In the genomic region with DNA sequence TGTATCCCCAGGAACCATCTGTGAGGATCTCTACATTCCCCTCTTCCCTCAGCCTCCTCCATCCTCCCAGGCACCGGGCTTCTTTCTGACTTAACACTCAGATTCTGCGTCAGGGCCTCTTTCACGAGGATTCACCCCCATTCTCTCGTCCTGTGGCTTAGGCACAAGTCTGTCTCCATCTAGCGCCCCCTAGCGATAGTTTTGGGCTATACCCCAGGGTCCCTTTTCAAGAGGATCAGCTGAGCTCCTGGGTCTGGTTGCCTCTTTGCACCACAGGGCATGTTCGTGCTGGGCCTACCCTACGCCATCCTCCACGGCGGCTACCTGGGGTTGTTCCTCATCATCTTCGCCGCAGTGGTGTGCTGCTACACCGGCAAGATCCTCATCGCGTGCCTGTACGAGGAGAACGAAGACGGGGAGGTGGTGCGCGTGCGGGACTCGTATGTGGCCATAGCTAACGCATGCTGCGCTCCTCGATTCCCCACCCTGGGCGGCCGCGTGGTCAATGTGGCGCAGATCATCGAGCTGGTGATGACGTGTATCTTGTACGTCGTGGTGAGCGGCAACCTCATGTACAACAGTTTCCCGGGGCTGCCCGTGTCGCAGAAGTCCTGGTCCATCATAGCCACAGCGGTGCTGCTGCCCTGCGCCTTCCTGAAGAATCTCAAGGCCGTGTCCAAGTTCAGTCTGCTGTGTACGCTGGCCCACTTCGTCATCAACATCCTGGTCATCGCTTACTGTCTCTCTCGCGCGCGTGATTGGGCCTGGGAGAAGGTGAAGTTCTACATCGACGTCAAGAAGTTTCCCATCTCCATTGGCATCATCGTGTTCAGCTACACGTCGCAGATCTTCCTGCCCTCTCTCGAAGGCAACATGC, we compare ENCODE assay signal across 9 mouse cellular contexts. TPM values are rescaled to one million over a fixed set of nuclear protein-coding genes. Genes with fewer than 3 reads are reported as not detected.
DNase-seq lines count a peak whose midpoint lies in the region; ATAC-seq and TF ChIP-seq lines count a peak whose summit lies in the region.
"Had no signal": no experiment of that assay in that cellular context is flagged by ENCODE, and none has a peak within 500 bp of the region (broad histone marks: within the 10 kb centered on the region; RNA-seq: fewer than 3 reads in every experiment).

No protein-coding gene starts in this region.

- H3K4me1 ChIP-seq in kidney, embryonic 15.5 days: peaks cover 57% of the 10 kb centered on the region
- H3K4me1 ChIP-seq in cerebellum, adult 2 months (ENCODE audit: control insufficient read depth, insufficient read depth, low read length): no peaks in the 10 kb centered on the region
- H3K4me1 ChIP-seq in kidney, postnatal 0 days (replicated peaks; ENCODE audit: insufficient read depth, low read length): peaks cover 11% of the 10 kb centered on the region; the same call in 1 of the 2 replicates
- H3K4me1 ChIP-seq in liver, embryonic 15.5 days (replicated peaks): peaks cover 19% of the 10 kb centered on the region; the same call in 1 of the 2 replicates
- H3K4me1 ChIP-seq in neural tube, embryonic 11.5 days (ENCODE audit: control insufficient read depth, insufficient read depth, low read length): no peaks in the 10 kb centered on the region

- DNase-seq in kidney, adult 11 months: peak; percentile 19
- DNase-seq in cerebellum, adult 2 months: peak; percentile 53 to 58
- peak; percentile 51 for DNase-seq in kidney, postnatal 0 days (ENCODE audit: low spot score)
- peak; percentile 79 for DNase-seq in neural tube, embryonic 11.5 days (ENCODE audit: low spot score)
- DNase-seq in testis, postnatal 14 days (ENCODE audit: low spot score): peak; percentile 71

- H3K27me3 ChIP-seq in kidney, embryonic 15.5 days: peaks cover 100% of the 10 kb centered on the region
- peaks cover 7% of the 10 kb centered on the region; the same call in 1 of the 2 replicates for H3K27me3 ChIP-seq in cerebellum, adult 2 months (ENCODE audit: control insufficient read depth, insufficient read depth, low read length)
- peaks cover 90% of the 10 kb centered on the region for H3K27me3 ChIP-seq in kidney, postnatal 0 days (ENCODE audit: insufficient read depth, low read length)
- peaks cover 100% of the 10 kb centered on the region for H3K27me3 ChIP-seq in liver, embryonic 15.5 days
- peaks cover 96% of the 10 kb centered on the region for H3K27me3 ChIP-seq in neural tube, embryonic 11.5 days (ENCODE audit: control insufficient read depth, insufficient read depth, low read length)

- no peak overlapping the region for H3K9ac ChIP-seq in kidney, embryonic 15.5 days
- no peak overlapping the region for H3K9ac ChIP-seq in kidney, postnatal 0 days (ENCODE audit: low read depth, low read length)
- H3K9ac ChIP-seq in liver, embryonic 15.5 days: no peak overlapping the region
- no peak overlapping the region for H3K9ac ChIP-seq in neural tube, embryonic 11.5 days (ENCODE audit: low read length)
- H3K9ac ChIP-seq: embryonic facial prominence, embryonic 12.5 days had no signal

- TF ChIP-seq CTCF in cerebellum, adult 2 months (IDR thresholded peaks at IDR 0.05; ENCODE audit: borderline replicate concordance, insufficient read depth, low read depth, low read length): peak; percentile 36; the same call in 1 of the 2 replicates
- peak; percentile 65 for TF ChIP-seq CTCF in kidney, postnatal 0 days (IDR thresholded peaks at IDR 0.05; ENCODE audit: low read depth)

- no peaks in the 10 kb centered on the region for H3K36me3 ChIP-seq in kidney, embryonic 15.5 days
- no peaks in the 10 kb centered on the region for H3K36me3 ChIP-seq in kidney, postnatal 0 days (ENCODE audit: insufficient read depth, low read length)
- H3K36me3 ChIP-seq in liver, embryonic 15.5 days (replicated peaks): no peaks in the 10 kb centered on the region
- H3K36me3 ChIP-seq in neural tube, embryonic 11.5 days (ENCODE audit: control insufficient read depth, insufficient read depth, low read length): no peaks in the 10 kb centered on the region
- H3K36me3 ChIP-seq: embryonic facial prominence, embryonic 12.5 days had no signal

- no peak for TF ChIP-seq POLR2A in cerebellum, adult 2 months (IDR thresholded peaks at IDR 0.05; ENCODE audit: borderline replicate concordance, insufficient read depth, low read length)

- no peak for ATAC-seq in kidney, embryonic 15.5 days (replicated peaks; ENCODE audit: low FRiP score)
- peak; percentile 20; the same call in 1 of the 2 replicates for ATAC-seq in frontal cortex, adult (ENCODE audit: low TSS enrichment)
- no peak; the same call in 1 of the 2 replicates for ATAC-seq in kidney, postnatal 0 days (replicated peaks; ENCODE audit: low FRiP score, low read depth)
- ATAC-seq in liver, embryonic 15.5 days (ENCODE audit: insufficient read depth): no peak
- no peak for ATAC-seq in neural tube, embryonic 11.5 days (ENCODE audit: insufficient read depth, low FRiP score, low TSS enrichment)

- H3K4me2 ChIP-seq in kidney, embryonic 15.5 days: no peak overlapping the region
- no peak overlapping the region for H3K4me2 ChIP-seq in kidney, postnatal 0 days (ENCODE audit: low read length)
- H3K4me2 ChIP-seq in liver, embryonic 15.5 days: peak overlapping the region; percentile 7; the same call in 1 of the 2 replicates
- peak overlapping the region; percentile 5 for H3K4me2 ChIP-seq in neural tube, embryonic 11.5 days (ENCODE audit: low read depth)

- H3K9me3 ChIP-seq in kidney, embryonic 15.5 days (replicated peaks): no peaks in the 10 kb centered on the region
- no peaks in the 10 kb centered on the region for H3K9me3 ChIP-seq in kidney, postnatal 0 days (replicated peaks; ENCODE audit: low read length)
- no peaks in the 10 kb centered on the region for H3K9me3 ChIP-seq in liver, embryonic 15.5 days (replicated peaks)
- H3K9me3 ChIP-seq in neural tube, embryonic 11.5 days (ENCODE audit: control insufficient read depth, low read length): no peaks in the 10 kb centered on the region
- H3K9me3 ChIP-seq: embryonic facial prominence, embryonic 12.5 days had no signal

- H3K4me3 ChIP-seq in kidney, embryonic 15.5 days (replicated peaks): no peak overlapping the region
- no peak overlapping the region for H3K4me3 ChIP-seq in cerebellum, adult 2 months (replicated peaks; ENCODE audit: insufficient read depth, low read depth, low read length)
- H3K4me3 ChIP-seq in kidney, postnatal 0 days (replicated peaks; ENCODE audit: low read depth, low read length): no peak overlapping the region
- 0 out of 2 replicates have a peak overlapping the region, but pooled peaks have one; percentile 7 for H3K4me3 ChIP-seq in liver, embryonic 15.5 days (replicated peaks)
- peak overlapping the region; percentile 31 for H3K4me3 ChIP-seq in neural tube, embryonic 11.5 days (ENCODE audit: low read depth, low read length)

- H3K27ac ChIP-seq in kidney, embryonic 15.5 days: no peak overlapping the region
- H3K27ac ChIP-seq in cerebellum, adult 2 months (ENCODE audit: insufficient read depth, low read length): no peak overlapping the region
- H3K27ac ChIP-seq in kidney, postnatal 0 days: no peak overlapping the region
- H3K27ac ChIP-seq in liver, embryonic 15.5 days (replicated peaks): no peak overlapping the region
- no peak overlapping the region for H3K27ac ChIP-seq in neural tube, embryonic 11.5 days (ENCODE audit: low read depth, low read length)
- H3K27ac ChIP-seq: embryonic facial prominence, embryonic 12.5 days had no signal

- WGBS in kidney, embryonic 15.5 days: 2% methylated on average over 53 of the region's 53 CpGs
- WGBS in cerebellum, adult 2 months: 5% methylated on average over 53 of the region's 53 CpGs
- WGBS in kidney, postnatal 0 days: 4% methylated on average over 53 of the region's 53 CpGs
- WGBS in liver, embryonic 15.5 days (ENCODE audit: insufficient replicate concordance): 4% methylated on average over 53 of the region's 53 CpGs
- WGBS in neural tube, embryonic 11.5 days: 4% methylated on average over 53 of the region's 53 CpGs

RNA-seq across cellular contexts. Expression of a gene that starts 3.2 kb away (rescaled TPM):
- 0.12 and 0.14 TPM in 2 replicates for polyA plus RNA-seq in kidney, embryonic 15.5 days (2015; fragmentation: Nextera tagmentation; extraction: Ambion mirVana)
- polyA plus RNA-seq in cerebellum, adult 2 months (2012; rRNA removed): 218 TPM in 2 replicates
- not detected in 2 replicates for polyA plus RNA-seq in kidney, postnatal 0 days (2015; fragmentation: Nextera tagmentation; extraction: Ambion mirVana)
- not detected in 2 replicates for polyA plus RNA-seq in liver, embryonic 15.5 days (2015; fragmentation: Nextera tagmentation; extraction: Ambion mirVana)
- polyA plus RNA-seq in neural tube, embryonic 11.5 days (2014; fragmentation: Nextera tagmentation; extraction: Ambion mirVana): 1.6 and 2.4 TPM in 2 replicates
- polyA plus RNA-seq: embryonic facial prominence, embryonic 12.5 days had no signal

RNA-seq across cellular contexts. Expression of a gene that starts 10.9 kb away (rescaled TPM):
- polyA plus RNA-seq in kidney, embryonic 15.5 days (2015; fragmentation: Nextera tagmentation; extraction: Ambion mirVana): 10.9 and 12.3 TPM in 2 replicates
- 7.2 and 7.5 TPM in 2 replicates for polyA plus RNA-seq in cerebellum, adult 2 months (2012; rRNA removed)
- 7.1 and 9.1 TPM in 2 replicates for polyA plus RNA-seq in kidney, postnatal 0 days (2015; fragmentation: Nextera tagmentation; extraction: Ambion mirVana)
- polyA plus RNA-seq in liver, embryonic 15.5 days (2015; fragmentation: Nextera tagmentation; extraction: Ambion mirVana): 5.1 and 5.3 TPM in 2 replicates
- 15.1 and 16.6 TPM in 2 replicates for polyA plus RNA-seq in neural tube, embryonic 11.5 days (2014; fragmentation: Nextera tagmentation; extraction: Ambion mirVana)

RNA-seq across cellular contexts. Expression of a gene that starts 51.4 kb away (rescaled TPM):
- polyA plus RNA-seq in kidney, embryonic 15.5 days (2015; fragmentation: Nextera tagmentation; extraction: Ambion mirVana): 14.9 and 15.3 TPM in 2 replicates
- 59.8 and 65.2 TPM in 2 replicates for polyA plus RNA-seq in cerebellum, adult 2 months (2012; rRNA removed)
- 10.1 TPM in 2 replicates for polyA plus RNA-seq in kidney, postnatal 0 days (2015; fragmentation: Nextera tagmentation; extraction: Ambion mirVana)
- polyA plus RNA-seq in liver, embryonic 15.5 days (2015; fragmentation: Nextera tagmentation; extraction: Ambion mirVana): 1.2 and 1.6 TPM in 2 replicates
- polyA plus RNA-seq in neural tube, embryonic 11.5 days (2014; fragmentation: Nextera tagmentation; extraction: Ambion mirVana): 3.9 and 4.0 TPM in 2 replicates

Comparison
In these comparisons a context has a peak if more than half of its experiments do, and no peak if none do; other contexts are left out.
1. DNase-seq: peak in every context shown above with its lines; median percentile 79 in neural tube, embryonic 11.5 days; 71 in testis, postnatal 14 days; 56 in cerebellum, adult 2 months; 51 in kidney, postnatal 0 days; 19 in kidney, adult 11 months.
2. H3K4me2 ChIP-seq: peak in liver, embryonic 15.5 days (single experiment) and neural tube, embryonic 11.5 days (single experiment); none in kidney, embryonic 15.5 days (single experiment) and kidney, postnatal 0 days (single experiment).
3. H3K4me3 ChIP-seq: peak in liver, embryonic 15.5 days (single experiment) and neural tube, embryonic 11.5 days (single experiment); none in kidney, embryonic 15.5 days (single experiment), cerebellum, adult 2 months (single experiment) and kidney, postnatal 0 days (single experiment).
4. RNA of a gene that starts 3.2 kb away (polyA plus RNA-seq): 218 TPM in cerebellum, adult 2 months; 1.6 to 2.4 TPM in neural tube, embryonic 11.5 days, 0.12 to 0.14 TPM in kidney, embryonic 15.5 days, not detected in kidney, postnatal 0 days and not detected in liver, embryonic 15.5 days; every median in the first group is over 10 times any median in the second.